Comparison of ENCODE assay signal across 1 mouse cellular context in the genomic region with DNA sequence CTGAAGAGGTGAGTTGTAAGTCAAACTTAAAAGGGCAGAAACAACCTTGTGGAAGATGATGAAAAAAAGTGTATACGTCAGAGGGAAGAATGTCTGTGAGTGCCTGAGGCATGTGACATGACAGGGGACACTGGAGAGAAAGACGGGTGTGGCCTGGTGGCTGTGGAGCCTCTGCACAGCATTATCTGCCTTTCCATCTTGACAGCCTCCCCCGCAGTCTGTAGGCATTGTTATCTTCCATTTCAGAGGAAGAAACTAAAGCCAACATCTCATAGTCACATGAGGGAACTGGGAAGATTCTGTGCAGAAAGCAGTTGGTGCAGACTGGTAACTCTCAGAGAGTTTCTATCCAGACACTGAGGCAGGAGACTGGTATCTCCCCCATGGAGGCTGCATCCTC.
TF ChIP-seq lines count a peak whose summit lies in the region.

No protein-coding gene starts in this region.

TF ChIP-seq in MEL, 35 proteins besides CTCF, POLR2A, EP300 and RAD21 (continued from another document):
- no peak for TF ChIP-seq MEF2A (IDR thresholded peaks at IDR 0.05; ENCODE audit: extremely low read depth, insufficient replicate concordance, low read depth, low read length, poor library complexity, severe bottlenecking)
- TF ChIP-seq GABPA (IDR thresholded peaks at IDR 0.05; ENCODE audit: low read depth, low read length): no peak
- no peak for TF ChIP-seq JUND (IDR thresholded peaks at IDR 0.05; ENCODE audit: low read depth, low read length)
- TF ChIP-seq ZC3H11A (IDR thresholded peaks at IDR 0.05; ENCODE audit: low read depth, low read length): no peak
- no peak for TF ChIP-seq MAFK (IDR thresholded peaks at IDR 0.05; ENCODE audit: borderline replicate concordance, low read depth, low read length)
- TF ChIP-seq ELF1 (IDR thresholded peaks at IDR 0.05; ENCODE audit: low read depth, low read length): peak; percentile 44; the same call in 1 of the 2 replicates
- TF ChIP-seq MAZ (IDR thresholded peaks at IDR 0.05; ENCODE audit: low read depth, low read length): no peak
- peak; percentile 78 for TF ChIP-seq SIN3A (IDR thresholded peaks at IDR 0.05; ENCODE audit: low read length)
- peak; percentile 62 for TF ChIP-seq TCF12 (IDR thresholded peaks at IDR 0.05; ENCODE audit: low read depth, low read length)
- no peak for TF ChIP-seq E2F4 (IDR thresholded peaks at IDR 0.05; ENCODE audit: borderline replicate concordance, low read depth, low read length)
- no peak for TF ChIP-seq POLR2AphosphoS5 (IDR thresholded peaks at IDR 0.05; ENCODE audit: borderline replicate concordance, low read depth, low read length)
- no peak; the same call in 1 of the 2 replicates for TF ChIP-seq NELFE (IDR thresholded peaks at IDR 0.05; ENCODE audit: low read depth, low read length)
- TF ChIP-seq CHD1 (IDR thresholded peaks at IDR 0.05; ENCODE audit: low read depth, low read length): no peak
- peak; percentile 48 for TF ChIP-seq MAX (IDR thresholded peaks at IDR 0.05; ENCODE audit: low read length)
- 0 out of 2 replicates have a peak, but pooled peaks have one; percentile 26 for TF ChIP-seq HCFC1 (IDR thresholded peaks at IDR 0.05; ENCODE audit: low read depth, low read length)
- TF ChIP-seq ETS1 (IDR thresholded peaks at IDR 0.05; ENCODE audit: low read depth, low read length): peak; percentile 81
- TF ChIP-seq UBTF (IDR thresholded peaks at IDR 0.05; ENCODE audit: borderline replicate concordance, insufficient read depth, low read depth, low read length): no peak
- 0 out of 2 replicates have a peak, but pooled peaks have one; percentile 52 for TF ChIP-seq RCOR1 (IDR thresholded peaks at IDR 0.05; ENCODE audit: low read depth, low read length)
- TF ChIP-seq ZMIZ1 (IDR thresholded peaks at IDR 0.05; ENCODE audit: low read depth, low read length): no peak
- peak; percentile 93 for TF ChIP-seq GATA1 (IDR thresholded peaks at IDR 0.05; ENCODE audit: low read depth, low read length)
